Mouse (Mus musculus) urinary bladder, postnatal 36 days (tissue): ENCODE results near the gene Rln1.
A peak's percentile ranks its signal among the peaks of the same experiment; 100 is the strongest.

ENCODE experiments used
- DNase-seq, 2 experiments: peaks; one replicate each; pipeline ENCODE4 v3.0.0; 2022; ENCODE audit warnings: low spot score in 2 of 2, mixed read lengths in 1 of 2

Gene Rln1

DNA sequence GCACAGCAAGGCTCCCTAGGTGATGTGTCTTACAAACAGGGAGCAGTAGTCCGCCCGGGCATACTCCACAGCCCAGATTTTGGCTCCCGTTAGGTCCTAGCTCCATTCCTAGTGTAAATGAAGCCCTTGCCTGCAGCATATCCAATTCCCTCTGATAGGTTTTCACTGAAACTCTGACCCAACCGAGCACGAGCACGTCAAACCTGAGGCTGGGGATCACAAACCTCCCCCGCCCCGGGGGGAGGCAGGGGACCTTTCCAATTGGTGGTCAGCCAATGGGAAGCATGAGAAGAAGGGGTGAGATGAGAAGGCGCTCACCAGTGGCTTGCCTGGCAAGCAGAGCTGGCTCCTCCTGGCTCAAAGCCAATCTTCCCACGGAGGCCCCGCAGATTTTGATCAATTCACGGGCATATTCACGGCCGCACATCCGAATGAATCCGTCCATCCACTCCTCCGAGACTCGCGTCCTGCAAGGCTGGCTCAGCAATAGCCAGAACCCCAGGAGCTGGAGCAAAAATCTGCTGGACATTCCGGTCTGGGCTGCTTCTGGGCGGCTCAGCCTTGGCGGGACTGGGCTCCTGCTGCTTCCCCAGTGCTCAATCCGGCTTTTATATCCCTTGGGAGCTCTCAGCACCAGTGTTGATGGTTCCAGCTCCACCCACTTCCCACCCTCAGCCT lies at the start of gene Rln1:
Gene Rln1, minus strand, starts transcription at position 603 of the 678 bp plus-strand sequence.
- DNase-seq, result peak in 1 of 2 experiments; percentile 10

DNA sequence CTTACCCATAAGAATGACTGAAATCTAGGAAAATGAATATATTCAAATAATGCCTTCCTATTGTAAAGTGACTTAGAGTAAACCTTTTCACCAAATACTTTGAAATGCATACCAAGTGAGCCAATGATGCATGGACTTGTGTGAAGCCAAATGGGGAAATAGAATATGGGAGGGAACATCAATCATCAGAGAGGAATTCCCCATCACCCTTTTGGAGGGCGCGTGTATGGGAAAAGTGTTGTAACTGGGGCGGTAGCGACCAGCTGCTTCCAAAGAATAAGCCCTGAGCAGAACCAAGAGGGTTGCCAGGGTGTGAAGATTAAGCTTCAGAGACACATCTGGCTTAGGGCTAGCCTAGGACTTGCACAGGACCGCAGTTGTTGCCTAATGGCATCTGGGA lies 48.9 kb upstream of the Rln1 start:
- no peak for DNase-seq

DNA sequence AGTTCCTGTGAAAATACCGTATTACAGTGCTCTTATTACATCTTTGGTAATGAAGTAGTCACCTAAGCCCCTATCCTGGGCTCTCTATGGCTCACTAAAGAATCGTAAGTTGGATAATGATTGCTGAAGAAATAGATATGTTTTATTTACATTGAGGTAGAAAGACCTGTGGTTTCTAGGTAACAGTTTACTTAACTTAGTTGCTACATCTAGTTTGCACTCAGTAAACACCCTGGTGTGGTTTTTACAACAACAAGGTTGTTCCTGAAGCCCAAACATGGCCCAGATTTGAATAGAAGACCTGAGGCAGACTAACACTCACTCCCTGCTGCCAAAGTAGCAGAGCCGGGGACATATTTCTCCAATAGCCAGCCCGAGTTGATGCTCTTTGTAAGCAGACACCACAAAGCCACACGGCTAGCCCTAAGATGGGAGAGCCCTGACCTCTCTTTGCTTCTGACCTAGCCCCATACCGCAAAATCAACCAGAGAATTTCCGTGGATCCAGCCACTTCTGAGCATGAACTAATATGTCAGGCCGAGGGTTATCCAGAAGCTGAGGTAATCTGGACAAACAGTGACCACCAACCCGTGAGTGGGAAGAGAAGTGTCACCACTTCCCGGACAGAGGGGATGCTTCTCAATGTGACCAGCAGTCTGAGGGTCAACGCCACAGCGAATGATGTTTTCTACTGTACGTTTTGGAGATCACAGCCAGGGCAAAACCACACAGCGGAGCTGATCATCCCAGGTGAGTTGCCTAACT lies 45.6 kb upstream of the Rln1 start:
- DNase-seq, result no peak

DNA sequence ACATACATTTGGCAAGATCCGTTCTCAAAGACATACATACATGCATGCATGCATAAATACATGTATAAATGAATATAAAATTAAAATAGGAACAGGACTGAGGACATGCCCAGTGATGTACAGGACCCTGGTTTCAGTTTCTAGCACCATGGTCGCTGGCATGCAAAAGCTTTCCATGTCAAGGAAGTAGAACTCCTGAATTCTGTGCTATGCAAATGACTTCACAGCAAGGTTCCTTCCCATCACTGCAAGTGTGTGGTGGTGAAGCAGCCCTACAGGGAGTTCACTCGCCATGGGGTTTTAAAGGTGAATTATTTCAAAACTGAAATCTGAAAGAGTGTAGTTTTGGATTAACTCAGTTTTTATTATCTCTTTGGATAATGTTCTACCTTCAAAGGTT lies 41.9 kb upstream of the Rln1 start:
- DNase-seq, result no peak

DNA sequence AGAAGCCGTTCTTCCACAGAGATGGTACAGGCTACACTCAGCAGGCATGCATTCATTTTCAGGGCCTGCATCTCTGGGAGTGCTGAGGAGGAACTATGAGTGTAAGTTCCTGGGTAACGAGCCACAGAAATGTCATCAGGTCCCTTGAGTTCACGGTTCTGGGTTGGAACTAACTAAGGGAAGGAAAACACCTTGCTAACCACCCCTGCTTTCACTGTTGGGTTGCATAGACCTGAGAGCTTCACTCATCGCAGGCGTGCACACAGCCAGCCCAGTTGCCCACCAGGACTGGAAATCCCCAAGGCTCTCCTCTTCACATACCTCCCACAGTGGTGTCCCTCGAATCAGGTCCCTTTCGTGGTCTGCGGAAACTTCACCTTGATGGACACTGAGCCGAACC lies 40.5 kb upstream of the Rln1 start:
- DNase-seq, result no peak

DNA sequence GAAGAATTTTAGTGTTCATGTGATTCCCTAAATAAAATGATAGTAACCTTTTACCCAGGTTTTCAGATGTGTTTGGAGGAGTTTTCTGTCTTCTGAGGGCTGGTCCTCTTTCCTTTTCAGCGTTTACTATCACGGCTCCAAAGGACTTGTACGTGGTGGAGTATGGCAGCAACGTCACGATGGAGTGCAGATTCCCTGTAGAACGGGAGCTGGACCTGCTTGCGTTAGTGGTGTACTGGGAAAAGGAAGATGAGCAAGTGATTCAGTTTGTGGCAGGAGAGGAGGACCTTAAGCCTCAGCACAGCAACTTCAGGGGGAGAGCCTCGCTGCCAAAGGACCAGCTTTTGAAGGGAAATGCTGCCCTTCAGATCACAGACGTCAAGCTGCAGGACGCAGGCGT lies 39.0 kb upstream of the Rln1 start:
- no peak for DNase-seq

DNA sequence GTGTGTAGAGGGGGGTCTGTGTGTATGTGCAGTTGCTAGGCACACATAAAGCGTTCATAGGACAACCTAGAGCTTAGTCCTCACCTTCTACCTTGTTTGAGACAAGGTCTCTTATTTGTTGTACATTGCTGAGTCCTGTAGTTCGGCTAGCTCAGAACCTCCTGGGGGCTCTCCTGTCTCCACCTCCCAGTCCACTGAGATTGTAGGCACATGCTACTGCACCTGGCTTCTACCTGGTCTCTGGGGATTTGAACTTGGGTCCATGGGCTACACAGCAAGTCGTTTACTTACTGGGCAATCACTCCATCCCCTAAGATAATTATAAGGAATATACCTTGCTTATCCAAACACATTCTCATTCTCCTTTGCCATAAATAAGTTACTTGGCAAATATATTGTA lies 38.2 kb upstream of the Rln1 start:
- DNase-seq, result no peak

DNA sequence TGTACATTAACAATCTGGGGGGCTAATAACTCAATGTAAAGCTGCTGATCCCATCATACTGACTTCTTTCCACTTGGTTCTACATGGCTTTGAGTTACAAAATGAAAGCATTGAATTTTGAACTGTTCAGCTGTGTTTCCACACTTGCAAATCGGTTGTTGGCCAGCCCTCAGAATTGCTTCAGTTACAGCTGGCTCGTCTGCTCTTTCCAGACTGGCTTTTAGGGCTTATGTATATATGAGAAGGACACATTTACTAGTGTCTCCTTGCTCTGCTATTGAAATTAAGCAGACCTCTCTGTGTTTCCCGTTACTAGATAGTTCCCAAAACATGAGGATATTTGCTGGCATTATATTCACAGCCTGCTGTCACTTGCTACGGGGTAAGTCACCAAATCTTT lies 37.7 kb upstream of the Rln1 start:
- DNase-seq, result peak in 1 of 2 experiments; percentile 28

DNA sequence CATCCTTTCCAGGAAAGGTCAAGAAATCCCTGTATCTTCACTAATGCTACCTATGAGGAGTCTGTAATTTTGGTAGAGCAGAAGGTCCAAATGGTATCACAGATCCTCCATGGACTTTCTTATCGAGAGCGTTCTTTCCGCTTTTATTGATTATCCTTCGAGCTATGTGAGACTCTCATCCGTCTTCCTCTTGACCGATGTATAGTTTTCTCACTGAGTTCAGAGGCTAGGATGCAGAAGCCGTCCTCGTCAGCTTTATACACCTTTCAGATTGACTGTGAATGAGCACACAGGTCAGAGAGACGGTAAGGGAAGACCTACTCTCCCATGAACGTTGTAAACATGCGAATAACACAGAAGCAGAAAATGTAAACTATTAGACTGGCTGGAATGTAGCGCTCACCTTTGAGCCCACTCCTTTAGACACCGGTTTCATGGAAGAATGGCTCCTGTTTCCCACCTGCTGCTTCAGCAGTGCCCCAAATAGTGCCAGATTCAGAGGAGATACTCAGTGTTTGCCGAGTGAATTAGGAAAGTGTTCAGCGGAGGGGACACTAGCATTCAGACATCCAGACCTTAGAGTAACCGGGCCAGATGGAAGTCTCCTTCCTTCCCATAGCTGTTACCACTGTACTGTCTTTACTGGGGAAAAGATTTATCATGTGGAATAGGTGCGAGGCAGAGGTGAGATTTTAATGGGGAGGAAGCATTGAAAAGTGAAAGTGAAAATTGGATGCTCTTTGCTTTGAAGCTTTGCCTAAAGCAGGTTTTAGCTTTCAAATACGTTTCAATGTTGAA lies 37.0 kb upstream of the Rln1 start:
- no peak for DNase-seq

DNA sequence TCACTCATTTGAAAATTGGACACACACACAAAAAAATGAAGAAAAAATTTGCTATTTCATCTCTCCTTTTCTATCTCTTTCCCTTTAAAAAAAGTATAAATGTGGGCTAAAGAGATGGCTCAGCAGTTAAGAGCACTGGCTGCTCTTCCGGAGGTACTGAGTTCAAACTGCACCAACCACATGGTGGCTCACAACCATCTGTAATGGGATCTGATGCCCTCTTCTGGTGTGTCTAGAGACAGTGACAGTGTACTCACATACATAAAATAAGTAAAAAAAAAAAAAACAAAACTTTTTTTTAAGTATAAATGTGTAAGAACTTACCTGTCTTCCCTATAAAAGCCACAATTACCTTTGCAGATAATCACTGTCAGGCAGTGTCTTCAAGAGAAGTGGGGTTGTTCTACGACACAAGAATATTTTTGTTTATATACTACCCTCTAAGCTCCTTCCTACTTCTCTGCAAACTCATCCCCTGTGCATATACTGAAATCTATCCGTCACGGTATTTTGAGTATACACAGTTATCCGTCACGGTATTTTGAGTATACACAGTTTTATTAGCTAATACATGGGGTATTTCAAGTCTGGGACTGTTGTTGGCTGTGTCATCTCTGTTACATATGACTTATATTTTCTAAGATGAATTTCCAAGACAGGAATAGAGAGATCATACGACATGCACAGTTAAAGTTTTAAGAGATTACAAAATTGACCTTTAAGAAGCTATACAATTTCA lies 36.2 kb upstream of the Rln1 start:
- DNase-seq, result no peak

DNA sequence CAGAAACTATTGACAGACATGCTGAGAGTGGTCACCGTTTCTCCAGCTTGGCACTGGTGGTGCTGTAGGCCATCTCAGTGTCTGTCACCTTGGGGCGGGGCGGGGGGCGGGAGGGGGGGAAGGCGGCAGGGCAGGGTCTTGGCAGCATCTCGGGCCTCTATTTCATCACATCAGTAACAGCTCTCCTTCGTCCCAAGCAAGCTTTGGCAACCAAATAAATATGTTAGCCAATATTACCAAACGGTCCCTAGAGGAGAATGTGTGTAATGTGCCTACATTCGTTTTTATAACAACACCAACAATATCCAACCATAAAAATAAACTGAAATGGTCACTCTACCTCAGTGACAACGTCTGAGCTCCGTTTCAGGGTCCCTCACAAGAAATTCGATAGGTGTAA lies 35.6 kb upstream of the Rln1 start:
- no peak for DNase-seq

DNA sequence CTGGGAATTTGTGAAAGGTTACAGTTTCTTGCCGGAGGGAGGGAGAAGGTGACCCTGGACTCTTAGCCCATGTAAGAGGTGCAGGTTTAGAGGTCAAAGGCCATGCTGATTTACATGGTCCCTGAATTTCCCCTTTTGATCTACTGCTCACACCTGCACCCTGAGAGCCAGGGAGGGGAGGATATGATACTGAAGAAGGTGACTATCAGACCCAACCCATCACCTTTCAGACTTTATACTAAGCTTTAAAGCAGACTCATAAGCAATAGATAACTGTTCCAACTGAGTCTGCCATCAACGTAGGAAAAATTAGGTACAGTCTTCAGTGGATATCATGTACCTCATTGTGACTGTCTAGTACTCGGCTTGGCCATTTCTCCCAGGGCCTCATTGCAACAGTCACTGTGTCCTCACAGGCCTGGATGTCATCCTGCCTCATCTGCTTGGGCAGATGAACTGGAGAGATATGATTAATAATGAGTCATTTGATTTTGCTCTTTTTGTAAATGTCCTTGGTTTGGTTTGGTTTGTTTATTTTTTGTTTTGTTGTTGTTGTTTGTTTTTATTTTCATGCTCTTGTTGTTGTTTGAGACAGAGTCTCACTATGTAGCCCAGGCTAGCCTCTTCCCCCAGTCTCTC lies 34.3 kb upstream of the Rln1 start:
- DNase-seq, result no peak

DNA sequence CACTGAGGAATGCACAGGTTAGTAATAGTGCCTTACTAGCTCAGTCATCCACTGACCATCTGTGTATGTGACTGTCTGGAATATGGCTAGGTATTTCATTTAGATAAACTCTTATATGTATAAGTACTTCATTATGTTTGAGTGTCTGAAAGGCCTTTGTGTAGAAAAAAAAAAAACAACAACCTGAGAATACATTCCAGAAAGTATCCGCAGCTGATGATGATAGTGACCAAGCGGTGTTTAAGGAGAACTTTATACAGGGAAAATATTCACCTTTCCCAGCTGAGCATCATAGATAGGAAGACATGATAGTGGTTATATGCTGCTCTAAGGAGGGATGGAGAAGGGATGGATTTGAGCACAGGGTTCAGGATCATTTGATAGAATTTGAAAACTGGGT lies 33.6 kb upstream of the Rln1 start:
- DNase-seq, result no peak

DNA sequence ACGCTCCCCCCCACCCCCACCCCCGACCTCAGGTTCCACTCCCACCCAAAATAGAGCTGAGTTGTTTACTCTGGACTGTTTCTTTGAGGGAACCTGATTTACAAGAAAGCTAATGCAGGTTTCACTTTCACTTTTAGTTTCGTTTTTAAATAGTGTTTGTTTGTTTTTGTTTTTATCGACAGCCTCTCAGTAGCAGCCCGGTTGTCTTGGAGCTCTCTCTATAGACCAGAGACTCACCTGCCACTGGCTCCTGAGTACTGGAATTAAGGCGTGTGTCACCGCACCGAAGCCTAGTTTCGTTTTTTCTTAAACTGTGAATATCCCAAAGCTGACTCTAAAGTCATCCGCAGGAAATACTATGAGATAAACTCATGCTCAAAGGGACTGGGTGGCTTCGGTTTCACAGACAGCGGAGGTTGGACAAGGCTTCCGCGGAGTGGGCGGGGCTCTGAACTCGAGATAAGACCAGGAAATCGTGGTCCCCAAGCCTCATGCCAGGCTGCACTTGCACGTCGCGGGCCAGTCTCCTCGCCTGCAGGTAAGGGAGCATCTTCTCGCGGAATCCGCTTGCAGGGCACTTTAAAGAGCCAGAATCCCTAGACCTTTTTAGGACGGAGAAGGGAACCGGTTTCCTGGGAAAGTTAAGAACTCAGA lies 32.6 kb upstream of the Rln1 start, which contains the start of the genes Plgrkt and Cd274:
Gene Plgrkt, minus strand, starts transcription at position 422 of the 654 bp plus-strand sequence.
Gene Cd274, plus strand, starts transcription at position 487 of the 654 bp plus-strand sequence.
- peak; percentile 75 to 79 for DNase-seq

DNA sequence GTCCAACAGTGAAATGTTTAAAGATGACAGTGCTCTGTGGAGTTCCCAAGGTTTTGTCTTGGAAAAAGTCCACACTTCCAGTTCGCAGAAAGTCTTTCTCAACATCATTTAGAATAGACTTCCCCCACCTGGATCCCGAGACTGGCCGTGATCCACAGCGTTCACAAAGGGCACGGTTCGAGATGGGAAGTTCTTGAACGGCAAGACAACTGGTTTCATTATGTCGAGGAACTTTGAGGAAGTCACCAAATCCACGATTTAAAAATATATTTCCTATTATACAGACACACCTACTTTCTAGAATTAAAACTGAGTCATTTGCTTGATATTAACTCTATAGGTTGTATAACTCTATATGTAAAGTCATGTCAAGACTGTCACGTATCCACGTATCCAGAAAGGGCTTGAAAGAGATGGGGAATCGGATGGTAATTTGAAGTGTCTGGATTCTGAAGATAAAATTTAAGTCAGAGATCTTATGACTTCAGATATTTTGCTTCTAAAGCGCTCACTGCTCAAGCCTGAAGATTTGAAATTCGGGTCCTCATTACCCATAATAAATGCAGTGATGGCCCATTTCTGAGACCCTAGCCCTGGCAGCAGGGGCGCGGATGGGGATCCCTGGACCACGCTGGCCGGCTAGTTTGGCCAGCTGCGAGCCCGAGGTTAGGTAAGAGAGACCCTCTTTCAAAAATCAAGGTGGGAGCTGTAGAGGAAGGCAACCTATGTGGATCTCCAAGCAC lies 31.9 kb upstream of the Rln1 start:
- DNase-seq, result no peak

DNA sequence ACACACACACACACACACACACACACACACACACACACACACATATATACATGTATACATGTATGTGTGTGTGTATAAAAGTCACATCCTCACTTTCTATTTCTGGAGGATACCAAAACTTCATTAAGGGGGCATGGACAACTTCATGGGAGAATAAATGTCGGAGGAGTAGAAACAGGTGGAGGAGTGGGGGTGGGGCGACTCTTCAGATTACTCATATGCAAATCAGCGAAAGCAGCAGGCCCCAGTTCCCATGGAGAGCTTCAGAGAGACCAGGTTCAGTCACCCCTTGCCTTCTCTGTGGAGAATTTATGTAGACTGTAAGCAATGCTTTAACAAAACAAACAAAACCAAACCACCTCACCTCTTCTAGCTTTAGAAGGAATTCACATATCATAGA lies 30.6 kb upstream of the Rln1 start:
- no peak for DNase-seq

DNA sequence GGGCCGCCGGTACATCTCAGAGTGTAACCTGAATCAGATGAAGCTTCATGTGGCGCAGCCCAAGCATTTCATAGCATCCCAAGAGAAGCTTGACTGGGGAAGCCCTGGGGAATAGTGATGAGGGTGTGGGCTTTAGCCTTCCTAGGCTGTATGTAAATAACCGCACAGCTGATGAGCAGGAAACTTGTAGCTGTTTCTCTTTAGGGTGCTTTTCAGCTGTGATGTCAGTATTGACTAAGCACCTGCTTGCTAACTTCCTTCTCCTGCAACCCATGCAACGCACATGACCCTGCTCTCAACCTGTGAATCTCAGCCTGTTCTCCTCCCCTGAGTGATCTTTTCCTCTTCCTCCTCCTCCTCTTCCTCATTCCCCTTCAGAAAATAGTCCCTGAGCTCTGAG lies 29.6 kb upstream of the Rln1 start:
- no peak for DNase-seq

DNA sequence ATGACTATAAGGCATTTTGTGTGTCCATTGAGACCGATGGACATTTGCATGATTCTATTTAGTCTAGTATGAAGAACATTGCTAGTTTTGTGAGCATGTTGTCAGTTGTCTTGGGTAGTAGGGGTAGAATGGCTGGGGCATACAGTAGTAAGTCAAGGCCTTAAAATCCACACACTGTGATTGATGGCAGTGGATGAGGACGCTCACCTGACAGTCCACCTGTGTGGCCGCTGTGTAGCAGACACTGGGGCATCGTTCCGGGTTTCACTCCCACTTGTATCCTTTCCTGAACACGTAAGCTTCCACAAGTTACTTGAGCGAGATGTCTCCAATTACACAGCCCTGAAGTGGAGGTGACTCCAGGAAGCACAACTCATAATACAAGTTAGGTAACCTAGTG lies 29.1 kb upstream of the Rln1 start:
- DNase-seq, result no peak

DNA sequence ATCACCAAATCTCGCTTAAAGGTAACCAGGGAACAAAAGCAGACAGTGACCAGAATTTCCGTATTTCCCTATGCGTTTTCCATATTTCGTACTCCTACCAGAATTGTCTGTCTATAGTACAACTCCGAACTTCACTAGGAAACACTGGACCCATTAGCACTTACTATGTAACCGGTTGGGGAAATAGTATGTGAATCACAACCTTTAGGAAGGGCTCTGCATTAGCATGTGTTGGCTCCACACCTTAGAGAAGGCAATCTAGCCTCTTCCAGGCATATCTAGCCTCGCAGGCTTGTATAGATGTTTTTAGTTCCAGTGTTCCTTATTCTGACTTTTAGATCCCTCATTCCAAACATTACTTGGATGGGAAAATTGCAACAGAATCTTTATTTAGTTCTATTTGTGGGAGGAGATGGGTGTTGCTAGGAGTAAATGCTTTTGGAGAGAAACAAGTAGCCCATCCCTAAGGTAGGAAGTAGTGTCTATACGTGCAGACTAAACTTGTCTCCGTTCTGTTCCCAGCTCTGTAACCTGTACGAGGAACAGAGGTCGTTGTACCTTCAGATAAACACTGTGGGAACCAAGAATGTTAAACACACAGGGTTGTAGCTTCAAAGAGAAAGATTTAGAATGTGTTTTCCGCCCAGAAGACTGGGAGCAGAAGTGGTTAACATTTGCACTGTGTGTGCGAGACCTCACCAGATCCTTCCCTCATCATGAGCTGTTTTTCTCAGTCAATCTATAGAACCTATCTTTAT lies 27.9 kb upstream of the Rln1 start:
- no peak for DNase-seq
